25 mouse cellular contexts compared by ENCODE assay signal in genomic region chr6:58988706-58989105, GRCm38 (mm10). TPM values are rescaled to one million over a fixed set of nuclear protein-coding genes. Genes with fewer than 3 reads are reported as not detected.
DNase-seq lines count a peak whose midpoint lies in the region; ATAC-seq and TF ChIP-seq lines count a peak whose summit lies in the region.
"Had no signal": no experiment of that assay in that cellular context is flagged by ENCODE, and none has a peak within 500 bp of the region (broad histone marks: within the 10 kb centered on the region; RNA-seq: fewer than 3 reads in every experiment).

No protein-coding gene starts in this region.

- WGBS in kidney, embryonic 16.5 days = 80% methylated on average over 2 of the region's 2 CpGs
- 91% methylated on average over 2 of the region's 2 CpGs for WGBS in midbrain, embryonic 10.5 days
- 91% methylated on average over 2 of the region's 2 CpGs for WGBS in hindbrain, embryonic 10.5 days

- no peak overlapping the region for H3K4me2 ChIP-seq in kidney, embryonic 16.5 days (replicated peaks; ENCODE audit: low read depth, low read length)
- H3K4me2 ChIP-seq: embryonic facial prominence, embryonic 15.5 days; heart, embryonic 13.5 days; hindbrain, embryonic 12.5 days had no signal

- H3K4me1 ChIP-seq in kidney, embryonic 16.5 days (ENCODE audit: insufficient read depth, low read length) = no peaks in the 10 kb centered on the region; the same call in 1 of the 2 replicates
- H3K4me1 ChIP-seq in midbrain, embryonic 10.5 days = no peaks in the 10 kb centered on the region
- no peaks in the 10 kb centered on the region for H3K4me1 ChIP-seq in hindbrain, embryonic 10.5 days (replicated peaks)
- H3K4me1 ChIP-seq: embryonic facial prominence, embryonic 15.5 days; forebrain, embryonic 10.5 days; heart, embryonic 13.5 days; hindbrain, embryonic 12.5 days had no signal

- H3K9me3 ChIP-seq in kidney, embryonic 16.5 days (ENCODE audit: low read length) = no peaks in the 10 kb centered on the region
- no peaks in the 10 kb centered on the region for H3K9me3 ChIP-seq in midbrain, embryonic 10.5 days (replicated peaks)
- no peaks in the 10 kb centered on the region for H3K9me3 ChIP-seq in hindbrain, embryonic 10.5 days
- H3K9me3 ChIP-seq: embryonic facial prominence, embryonic 15.5 days; forebrain, embryonic 10.5 days; heart, embryonic 13.5 days; hindbrain, embryonic 12.5 days had no signal

- peak; percentile 17 for ATAC-seq in Patski
- ATAC-seq in kidney, embryonic 16.5 days (ENCODE audit: low FRiP score, low TSS enrichment) = peak; percentile 23; the same call in 1 of the 2 replicates
- no peak for ATAC-seq in megakaryocyte progenitor cell, adult 5-6 weeks (replicated peaks; ENCODE audit: poor library complexity)
- ATAC-seq: activated CD4-positive, CD25-positive, alpha-beta regulatory T cell, adult 4 months; forebrain, embryonic 14.5 days had no signal

- TF ChIP-seq CTCF in Patski (IDR thresholded peaks at IDR 0.05) = no peak

- no peak overlapping the region for H3K4me3 ChIP-seq in kidney, embryonic 16.5 days (ENCODE audit: low read length)
- no peak overlapping the region for H3K4me3 ChIP-seq in midbrain, embryonic 10.5 days
- no peak overlapping the region for H3K4me3 ChIP-seq in hindbrain, embryonic 10.5 days
- H3K4me3 ChIP-seq: embryonic facial prominence, embryonic 15.5 days; erythroblast, embryonic 14.5 days; forebrain, embryonic 10.5 days; gastrocnemius, adult 2 months; heart, embryonic 13.5 days; hindbrain, embryonic 12.5 days had no signal

- no peaks in the 10 kb centered on the region for H3K36me3 ChIP-seq in kidney, embryonic 16.5 days (ENCODE audit: insufficient read depth, low read length)
- H3K36me3 ChIP-seq in midbrain, embryonic 10.5 days = no peaks in the 10 kb centered on the region
- no peaks in the 10 kb centered on the region for H3K36me3 ChIP-seq in hindbrain, embryonic 10.5 days
- H3K36me3 ChIP-seq: embryonic facial prominence, embryonic 15.5 days; forebrain, embryonic 10.5 days; hindbrain, embryonic 12.5 days had no signal

- peak; percentile 42 for DNase-seq in kidney, adult 11 months
- DNase-seq in kidney, postnatal 14 days = no peak
- no peak for DNase-seq in Patski (ENCODE audit: low read depth, low spot score)
- peak; percentile 24 to 42 for DNase-seq in kidney, adult 8-10 months
- DNase-seq in midbrain, embryonic 10.5 days (ENCODE audit: low spot score) = no peak
- no peak for DNase-seq in hindbrain, embryonic 10.5 days (ENCODE audit: low spot score)
- DNase-seq: adrenal gland, adult 2 months; cerebellum, adult 11 months; cerebellum, adult 8-10 months; cerebellum, postnatal 14 days; embryo, embryonic 11 days; gastrocnemius, adult 2 months; gastrocnemius, postnatal 36 days; heart, adult 11 months; heart, postnatal 36 days had no signal

- H3K9ac ChIP-seq in kidney, embryonic 16.5 days (replicated peaks; ENCODE audit: low read length) = no peak overlapping the region
- H3K9ac ChIP-seq: embryonic facial prominence, embryonic 15.5 days; heart, embryonic 13.5 days; hindbrain, embryonic 12.5 days had no signal

- H3K27ac ChIP-seq in kidney, embryonic 16.5 days (ENCODE audit: low read length) = no peak overlapping the region
- no peak overlapping the region for H3K27ac ChIP-seq in midbrain, embryonic 10.5 days (replicated peaks)
- no peak overlapping the region for H3K27ac ChIP-seq in hindbrain, embryonic 10.5 days
- H3K27ac ChIP-seq: embryonic facial prominence, embryonic 15.5 days; forebrain, embryonic 10.5 days; gastrocnemius, adult 2 months; heart, embryonic 13.5 days; hindbrain, embryonic 12.5 days had no signal

- CTCF ChIA-PET in Patski (lab: Charles Lee) = no interaction called here

- no peaks in the 10 kb centered on the region for H3K27me3 ChIP-seq in Patski
- no peaks in the 10 kb centered on the region for H3K27me3 ChIP-seq in kidney, embryonic 16.5 days (ENCODE audit: insufficient read depth, low read length)
- no peaks in the 10 kb centered on the region for H3K27me3 ChIP-seq in midbrain, embryonic 10.5 days (ENCODE audit: low read depth, poor library complexity, severe bottlenecking)
- H3K27me3 ChIP-seq in hindbrain, embryonic 10.5 days (ENCODE audit: insufficient read depth, poor library complexity, severe bottlenecking) = no peaks in the 10 kb centered on the region
- H3K27me3 ChIP-seq: embryonic facial prominence, embryonic 15.5 days; heart, embryonic 13.5 days; hindbrain, embryonic 12.5 days had no signal

- in situ Hi-C loops in Patski (cut with MboI; ENCODE audit: low pct_unique_long_range_greater_than_20kb) = no loop called here

- POLR2A ChIA-PET in Patski (lab: Charles Lee) = no interaction called here

RNA-seq across cellular contexts. Expression of gene Fam13a, which starts 35.6 kb away (rescaled TPM):
- 0.22 TPM for polyA plus RNA-seq in Patski (2021)
- polyA plus RNA-seq in kidney, embryonic 16.5 days (2015; fragmentation: Nextera tagmentation; extraction: Ambion mirVana) = 10.5 and 11.5 TPM in 2 replicates
- total RNA-seq in megakaryocyte progenitor cell, adult 5-6 weeks (2015) = 0.10 and 1.6 TPM in 2 replicates
- 0.12 and 0.17 TPM in 2 replicates for total RNA-seq in megakaryocyte progenitor cell, adult 5-6 weeks (2017)
- polyA plus RNA-seq in midbrain, embryonic 10.5 days (2016; fragmentation: Nextera tagmentation; extraction: Ambion mirVana) = 2.1 and 3.3 TPM in 2 replicates
- 3.2 and 3.5 TPM in 2 replicates for polyA plus RNA-seq in hindbrain, embryonic 10.5 days (2016; fragmentation: Nextera tagmentation; extraction: Ambion mirVana)
- total RNA-seq: MEL had no signal
- polyA plus RNA-seq: activated CD4-positive, CD25-positive, alpha-beta regulatory T cell, adult 4 months; erythroblast, embryonic 14.5 days had no signal

Comparison
In these comparisons a context has a peak if more than half of its experiments do, and no peak if none do; other contexts are left out.
1. DNase-seq: peak in kidney, adult 11 months (single experiment) and kidney, adult 8-10 months (2 of 2); none in kidney, postnatal 14 days (single experiment), Patski (single experiment), midbrain, embryonic 10.5 days (single experiment) and hindbrain, embryonic 10.5 days (single experiment).